Mouse (Mus musculus): ENCODE data around the gene Mllt3. TPM values are rescaled to one million over a fixed set of nuclear protein-coding genes. Genes with fewer than 3 reads are reported as not detected.

The Mllt3 gene
- total RNA-seq (2022) = 100 to 1,000 TPM; 152 to 188 (median 173) TPM

GRCm38 (mm10) chr4:88033216-88033653, at the start of gene Mllt3:
Gene Mllt3 (minus strand): TSS chr4:88033364.
- DNase-seq (ENCODE audit: low spot score in 2 of 2) = peak; percentile 89 to 92

GRCm38 (mm10) chr4:88082381-88082780, 49.2 kb upstream of the Mllt3 start:
- DNase-seq (ENCODE audit: low spot score in 2 of 2) = no peak

- no peak for DNase-seq (ENCODE audit: low spot score in 2 of 2)
Observed at GRCm38 (mm10) chr4:88081885-88082284, 48.7 kb upstream of the Mllt3 start.

- no peak for DNase-seq (ENCODE audit: low spot score in 2 of 2)
Observed at GRCm38 (mm10) chr4:88081417-88081816, 48.3 kb upstream of the Mllt3 start.

GRCm38 (mm10) chr4:88078983-88079382, 45.8 kb upstream of the Mllt3 start:
- DNase-seq (ENCODE audit: low spot score in 2 of 2) = no peak

- no peak for DNase-seq (ENCODE audit: low spot score in 2 of 2)
Observed at GRCm38 (mm10) chr4:88075388-88075787, 42.2 kb upstream of the Mllt3 start.

GRCm38 (mm10) chr4:88046280-88046679, 13.1 kb upstream of the Mllt3 start:
- no peak for DNase-seq (ENCODE audit: low spot score in 2 of 2)

- no peak for DNase-seq (ENCODE audit: low spot score in 2 of 2)
Observed at GRCm38 (mm10) chr4:88045151-88045550, 12.0 kb upstream of the Mllt3 start.

- no peak for DNase-seq (ENCODE audit: low spot score in 2 of 2)
Observed at GRCm38 (mm10) chr4:88035361-88035760, 2.2 kb upstream of the Mllt3 start.

GRCm38 (mm10) chr4:88034387-88035157, 1.4 kb upstream of the Mllt3 start:
- no peak for DNase-seq (ENCODE audit: low spot score in 2 of 2)

- DNase-seq (ENCODE audit: low spot score in 2 of 2) = no peak
Observed at GRCm38 (mm10) chr4:88033729-88034386, 694 bp upstream of the Mllt3 start.

GRCm38 (mm10) chr4:88032151-88033098, 739 bp downstream of the Mllt3 start:
- DNase-seq (ENCODE audit: low spot score in 2 of 2) = peak; percentile 5 to 9

GRCm38 (mm10) chr4:88031211-88032150, 1.7 kb downstream of the Mllt3 start:
- DNase-seq (ENCODE audit: low spot score in 2 of 2) = no peak

GRCm38 (mm10) chr4:88023567-88023966, 9.6 kb downstream of the Mllt3 start:
- no peak for DNase-seq (ENCODE audit: low spot score in 2 of 2)

GRCm38 (mm10) chr4:88022623-88023022, 10.5 kb downstream of the Mllt3 start:
- no peak for DNase-seq (ENCODE audit: low spot score in 2 of 2)

- DNase-seq (ENCODE audit: low spot score in 2 of 2) = no peak
Observed at GRCm38 (mm10) chr4:88020421-88020820, 12.7 kb downstream of the Mllt3 start.

GRCm38 (mm10) chr4:88019645-88020044, 13.5 kb downstream of the Mllt3 start:
- no peak for DNase-seq (ENCODE audit: low spot score in 2 of 2)

GRCm38 (mm10) chr4:88017452-88018350, 15.5 kb downstream of the Mllt3 start:
- no peak for DNase-seq (ENCODE audit: low spot score in 2 of 2)

- no peak for DNase-seq (ENCODE audit: low spot score in 2 of 2)
Observed at GRCm38 (mm10) chr4:88015765-88016164, 17.4 kb downstream of the Mllt3 start.

All from gastrocnemius, adult 8-10 months (tissue).